Mouse (Mus musculus) heart, embryonic 16.5 days (tissue): ENCODE measurements around the gene Zfp354b. TPM values are rescaled to one million over a fixed set of nuclear protein-coding genes. Genes with fewer than 3 reads are reported as not detected.

Experiments used
- ATAC-seq: fragments of 200-750 bp; cut with Nextera tagmentation; replicated peaks from 2 replicates; pipeline ENCODE4 v1.8.0; 2017; ENCODE audit warnings: moderate number of reproducible peaks; ENCODE audit not compliant: insufficient read depth, low FRiP score; ENCODE audit errors: extremely low read depth
- H3K27ac ChIP-seq: fragments of 300-500 bp; sonication (generic); 2 replicates; pipeline ENCODE4 v1.5.1; 2014; ENCODE audit warnings: mild to moderate bottlenecking, low read length, control low read depth, moderate library complexity
- H3K27me3 ChIP-seq: fragments of 300-500 bp; sonication (generic); 2 replicates; pipeline ENCODE4 v1.6.1; 2014; ENCODE audit warnings: low read length, mixed read lengths; ENCODE audit not compliant: control insufficient read depth, insufficient read depth
- H3K36me3 ChIP-seq: fragments of 300-500 bp; sonication (generic); 2 replicates; pipeline ENCODE4 v1.6.1; 2014; ENCODE audit not compliant: control insufficient read depth, insufficient read depth
- H3K4me1 ChIP-seq: fragments of 300-500 bp; sonication (generic); 2 replicates; pipeline ENCODE4 v1.6.1; 2014; ENCODE audit warnings: low read length, mixed read lengths; ENCODE audit not compliant: control insufficient read depth, insufficient read depth
- H3K4me2 ChIP-seq: fragments of 300-500 bp; sonication (generic); 2 replicates; pipeline ENCODE4 v1.6.1; 2014; ENCODE audit warnings: low read depth, mild to moderate bottlenecking, control low read depth, low read length
- H3K4me3 ChIP-seq: fragments of 300-500 bp; sonication (generic); 2 replicates; pipeline ENCODE4 v1.5.1; 2014; ENCODE audit warnings: mild to moderate bottlenecking, control low read depth, low read length
- H3K9ac ChIP-seq: fragments of 300-500 bp; sonication (generic); 2 replicates; pipeline ENCODE4 v1.6.1; 2014; ENCODE audit warnings: low read length, control low read depth
- H3K9me3 ChIP-seq: fragments of 300-500 bp; sonication (generic); replicated peaks from 2 replicates; pipeline ENCODE4 v1.6.1; 2016; ENCODE audit warnings: low read length; ENCODE audit not compliant: control insufficient read depth
- WGBS: fragments of 180-500 bp; shearing (Covaris S2); extraction: QIAGEN DNeasy Blood & Tissue Kit; methylation state at CpG from one replicate; pipeline ENCODE4 v1.1.7; 2014; 5-methylcytosine and 5-hydroxymethylcytosine counted together
- polyA plus RNA-seq: library from polyadenylated mRNA; unstranded; fragments of >200 nt; fragmentation: Nextera tagmentation; extraction: Ambion mirVana; gene quantifications from 2 replicates; pipeline ENCODE4 v1.2.1, GENCODE M21; 2015

Gene Zfp354b
- 0.81 and 1.1 TPM in 2 replicates for polyA plus RNA-seq

GRCm38 (mm10) chr11:50931451-50931866 is at the start of gene Zfp354b:
TSS of gene Zfp354b (minus strand) at chr11:50931633.
- whole genome bisulfite sequencing, result under 1% methylated on average over 18 of the region's 18 CpGs
- H3K9me3 ChIP-seq, result no peaks in the 10 kb centered on the region
- peak within 1 kb of the TSS; percentile 81 for H3K4me2 ChIP-seq
- peak within 1 kb of the TSS; percentile 83 for H3K4me3 ChIP-seq
- peak within 1 kb of the TSS; percentile 87 for H3K9ac ChIP-seq
- H3K36me3 ChIP-seq, result no peaks in the 10 kb centered on the region
- H3K27ac ChIP-seq, result peak within 1 kb of the TSS; percentile 26; the same call in 1 of the 2 replicates
- peaks cover 6% of the 10 kb centered on the region for H3K27me3 ChIP-seq
- ATAC-seq, result peak; percentile 93
- H3K4me1 ChIP-seq, result peaks cover 7% of the 10 kb centered on the region

- no peak overlapping the region for H3K9ac ChIP-seq
- no peaks in the 10 kb centered on the region for H3K9me3 ChIP-seq
- no peak for ATAC-seq
- H3K36me3 ChIP-seq, result no peaks in the 10 kb centered on the region
- no peak overlapping the region for H3K4me3 ChIP-seq
- H3K4me2 ChIP-seq, result no peak overlapping the region
- H3K4me1 ChIP-seq, result no peaks in the 10 kb centered on the region
- 63% methylated on average over 4 of the region's 4 CpGs for WGBS
- H3K27ac ChIP-seq, result no peak overlapping the region
- peaks cover 6% of the 10 kb centered on the region for H3K27me3 ChIP-seq
These were observed 45.8 kb upstream of the Zfp354b start for GRCm38 (mm10) chr11:50977216-50977615.

DNA sequence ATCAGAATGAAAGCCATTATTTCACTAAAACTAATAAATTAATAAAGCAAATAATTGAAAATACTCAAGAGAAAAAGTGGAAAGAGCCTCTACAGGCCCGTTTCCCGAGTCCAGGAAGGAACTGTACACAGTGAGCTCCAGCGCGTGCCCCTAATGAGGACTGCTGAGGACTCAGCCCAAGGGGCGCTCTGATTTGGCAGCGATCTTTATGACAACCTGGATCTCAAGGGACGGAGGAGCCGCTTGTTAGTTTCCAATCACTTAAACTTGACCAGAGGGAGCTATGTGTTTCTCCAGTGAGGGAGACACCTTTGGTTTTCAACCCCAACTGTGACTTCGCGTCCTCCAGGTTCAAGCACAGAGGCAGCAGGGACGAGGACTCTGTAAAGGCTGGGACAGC is 34.8 kb upstream of the Zfp354b start, which contains the start of gene Olfr1378:
Gene Olfr1378, plus strand, starts transcription at position 301 of the 400 bp plus-strand sequence.
- Histone ChIP-seq H3K4me1 (no peaks in the 10 kb centered on the region), H3K36me3 (no peaks in the 10 kb centered on the region), H3K4me2 (no peak within 1 kb of the TSS), H3K27ac (no peak within 1 kb of the TSS), H3K9me3 (no peaks in the 10 kb centered on the region), H3K9ac (no peak within 1 kb of the TSS), H3K4me3 (no peak within 1 kb of the TSS), H3K27me3 (no peaks in the 10 kb centered on the region; the same call in 1 of the 2 replicates)
- ATAC-seq, result no peak
- WGBS, result 89% methylated on average over 11 of the region's 11 CpGs

DNA sequence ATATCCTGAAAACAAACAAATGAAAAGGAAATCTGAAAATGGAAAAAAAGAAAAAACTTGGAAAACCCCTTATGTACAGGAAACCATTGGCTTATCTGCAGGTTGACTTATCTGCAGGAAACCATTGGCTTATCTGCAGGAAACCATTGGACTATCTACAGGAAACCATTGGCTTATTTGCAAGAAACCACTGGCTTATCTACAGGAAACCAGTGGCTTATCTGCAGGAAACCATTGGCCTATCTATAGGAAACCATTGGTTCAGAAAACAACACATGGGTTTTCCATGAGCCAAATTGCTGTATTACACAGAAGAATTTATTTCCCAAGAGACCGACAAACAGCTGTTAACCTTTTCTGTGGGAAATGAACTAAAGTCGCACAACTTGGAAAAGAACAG is 33.5 kb upstream of the Zfp354b start:
- ATAC-seq, result no peak
- Histone ChIP-seq H3K27me3 (no peaks in the 10 kb centered on the region; the same call in 1 of the 2 replicates), H3K4me1 (no peaks in the 10 kb centered on the region), H3K27ac (no peak overlapping the region), H3K4me3 (no peak overlapping the region), H3K9ac (no peak overlapping the region), H3K4me2 (no peak overlapping the region), H3K36me3 (no peaks in the 10 kb centered on the region), H3K9me3 (no peaks in the 10 kb centered on the region)
- 59% methylated on average over 2 of the region's 2 CpGs for WGBS

DNA sequence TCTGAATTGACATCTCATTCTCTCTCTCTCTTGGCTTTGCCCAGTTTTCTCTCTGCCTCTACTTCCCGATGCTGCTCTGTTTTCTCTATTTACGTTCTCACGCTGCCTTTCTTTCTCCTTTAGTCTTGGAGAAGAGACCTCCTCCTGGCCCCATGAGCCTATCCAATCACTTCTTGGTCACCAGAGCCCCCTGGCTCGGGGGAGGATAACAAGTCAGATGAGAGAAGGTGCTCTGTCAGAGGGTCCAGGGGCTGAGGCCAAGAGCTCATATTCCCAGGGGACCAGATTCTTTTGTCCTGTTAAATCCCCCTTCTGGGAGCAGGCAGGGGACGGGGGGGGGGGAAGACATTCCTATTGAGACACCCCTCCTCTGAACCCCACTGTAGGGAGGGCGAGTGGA is 22.2 kb upstream of the Zfp354b start, which contains the start of gene Prop1:
Gene Prop1, minus strand, starts transcription at position 101 of the 400 bp plus-strand sequence.
- Histone ChIP-seq H3K9ac (no peak within 1 kb of the TSS), H3K27ac (no peak within 1 kb of the TSS), H3K4me1 (no peaks in the 10 kb centered on the region), H3K9me3 (no peaks in the 10 kb centered on the region), H3K4me2 (no peak within 1 kb of the TSS), H3K36me3 (no peaks in the 10 kb centered on the region), H3K4me3 (no peak within 1 kb of the TSS), H3K27me3 (peaks cover 5% of the 10 kb centered on the region; the same call in 1 of the 2 replicates)
- WGBS, result 64% methylated on average over 6 of the region's 6 CpGs
- no peak for ATAC-seq

DNA sequence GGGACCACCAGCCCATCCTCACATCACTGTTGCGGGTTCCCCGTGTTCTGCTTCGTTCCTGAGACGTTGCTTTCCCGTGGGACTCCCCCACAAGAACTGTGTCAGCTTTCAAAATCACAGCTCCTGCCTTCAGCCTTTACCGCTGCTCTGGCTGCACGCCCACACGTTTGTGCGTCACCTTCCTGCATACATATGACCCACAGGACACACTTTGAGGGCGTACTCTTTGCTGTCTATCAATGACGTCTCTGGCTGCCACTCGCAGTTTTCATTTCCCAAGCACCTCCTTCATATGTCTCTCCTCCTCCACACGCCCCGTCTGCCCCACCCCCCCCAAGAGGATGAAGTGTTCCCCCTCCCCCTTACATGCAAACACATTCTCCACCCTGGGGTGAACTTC is 20.9 kb upstream of the Zfp354b start:
- H3K27me3 ChIP-seq, result no peaks in the 10 kb centered on the region; the same call in 1 of the 2 replicates
- no peak overlapping the region for H3K4me2 ChIP-seq
- H3K4me3 ChIP-seq, result no peak overlapping the region

DNA sequence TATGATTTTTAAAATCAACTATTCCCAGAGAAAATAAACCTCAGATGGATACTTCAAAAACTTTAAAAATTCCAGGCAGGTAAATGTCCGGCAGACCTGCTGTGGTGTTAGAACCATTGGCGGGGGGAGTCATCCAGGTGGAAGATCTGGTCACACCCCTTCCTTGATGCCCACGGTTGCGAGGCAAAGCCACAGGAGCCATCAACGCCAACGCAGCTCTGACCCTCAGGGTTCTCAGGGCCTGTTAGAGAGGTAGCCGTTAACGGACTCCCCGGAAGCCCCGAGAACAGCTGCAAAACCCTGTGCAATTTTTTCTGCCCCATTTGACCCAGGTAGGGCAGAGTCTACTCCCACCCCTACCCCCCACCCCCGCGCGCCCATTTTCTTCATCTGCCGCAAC is 12.1 kb upstream of the Zfp354b start, which contains the start of gene 4933414I15Rik:
Gene 4933414I15Rik, minus strand, starts transcription at position 260 of the 400 bp plus-strand sequence.
- ATAC-seq, result no peak
- Histone ChIP-seq H3K36me3 (no peaks in the 10 kb centered on the region), H3K4me1 (no peaks in the 10 kb centered on the region), H3K9ac (no peak within 1 kb of the TSS), H3K4me2 (no peak within 1 kb of the TSS), H3K27ac (no peak within 1 kb of the TSS), H3K9me3 (no peaks in the 10 kb centered on the region), H3K27me3 (peaks cover 6% of the 10 kb centered on the region; the same call in 1 of the 2 replicates), H3K4me3 (no peak within 1 kb of the TSS)
- 72% methylated on average over 14 of the region's 14 CpGs for WGBS

More for the DNA sequence above, 20.9 kb upstream of the Zfp354b start:
- no peaks in the 10 kb centered on the region for H3K4me1 ChIP-seq
- no peak for ATAC-seq
- 57% methylated on average over 14 of the region's 14 CpGs for WGBS
- no peak overlapping the region for H3K27ac ChIP-seq
- H3K9ac ChIP-seq, result no peak overlapping the region
- H3K9me3 ChIP-seq, result no peaks in the 10 kb centered on the region
- H3K36me3 ChIP-seq, result no peaks in the 10 kb centered on the region

- H3K9ac ChIP-seq, result no peak overlapping the region
- no peak overlapping the region for H3K4me3 ChIP-seq
- no peaks in the 10 kb centered on the region for H3K4me1 ChIP-seq
- whole genome bisulfite sequencing, result 59% methylated on average over 12 of the region's 12 CpGs
- no peaks in the 10 kb centered on the region for H3K36me3 ChIP-seq
- H3K27ac ChIP-seq, result no peak overlapping the region
- H3K9me3 ChIP-seq, result no peaks in the 10 kb centered on the region
- no peak overlapping the region for H3K4me2 ChIP-seq
- H3K27me3 ChIP-seq, result peaks cover 6% of the 10 kb centered on the region; the same call in 1 of the 2 replicates
- ATAC-seq, result no peak
These were observed 11.0 kb upstream of the Zfp354b start for GRCm38 (mm10) chr11:50942386-50942785.

GRCm38 (mm10) chr11:50939621-50940366 is 8.4 kb upstream of the Zfp354b start:
- Histone ChIP-seq H3K9ac (no peak overlapping the region), H3K4me1 (no peaks in the 10 kb centered on the region), H3K27me3 (peaks cover 6% of the 10 kb centered on the region; the same call in 1 of the 2 replicates), H3K27ac (no peak overlapping the region), H3K4me2 (no peak overlapping the region), H3K9me3 (no peaks in the 10 kb centered on the region), H3K36me3 (no peaks in the 10 kb centered on the region), H3K4me3 (no peak overlapping the region)
- 30% methylated on average over 14 of the region's 14 CpGs for WGBS
- no peak for ATAC-seq
